Mouse (Mus musculus): Measurements from ENCODE around the gene Ice2. TPM values are rescaled to one million over a fixed set of nuclear protein-coding genes. Genes with fewer than 3 reads are reported as not detected.

Ice2 gene
- polyA plus RNA-seq, 1 experiment from 2014 or later = 15.5 TPM

GRCm38 (mm10) chr9:69430531-69430930 lies 32.8 kb downstream of the Ice2 start:
- Histone ChIP-seq H3K4me1 (replicated peaks) (no peaks in the 10 kb centered on the region), H3K36me3 (0 out of 2 replicates have a peak, but pooled peaks cover 7% of the 10 kb centered on the region), H3K27me3 (replicated peaks) (no peaks in the 10 kb centered on the region), H3K27ac (no peak overlapping the region), H3K9ac (no peak overlapping the region), H3K4me2 (replicated peaks) (no peak overlapping the region), H3K4me3 (replicated peaks) (no peak overlapping the region), H3K9me3 (no peaks in the 10 kb centered on the region)
- ATAC-seq = no peak
- WGBS = 84% methylated on average over 3 of the region's 3 CpGs

- H3K36me3 ChIP-seq = 0 out of 2 replicates have a peak, but pooled peaks cover 7% of the 10 kb centered on the region
- H3K9ac ChIP-seq = no peak overlapping the region
- no peaks in the 10 kb centered on the region for H3K4me1 ChIP-seq (replicated peaks)
- H3K4me3 ChIP-seq (replicated peaks) = no peak overlapping the region
- ATAC-seq = no peak
- no peaks in the 10 kb centered on the region for H3K9me3 ChIP-seq
- H3K4me2 ChIP-seq (replicated peaks) = no peak overlapping the region
- no peak overlapping the region for H3K27ac ChIP-seq
- H3K27me3 ChIP-seq (replicated peaks) = no peaks in the 10 kb centered on the region
- WGBS = 71% methylated on average over 6 of the region's 6 CpGs
Observed at GRCm38 (mm10) chr9:69431863-69432555, 34.3 kb downstream of the Ice2 start.

GRCm38 (mm10) chr9:69435194-69435593 lies 37.5 kb downstream of the Ice2 start:
- Histone ChIP-seq H3K4me1 (replicated peaks) (0 out of 2 replicates have a peak, but pooled peaks cover 4% of the 10 kb centered on the region), H3K27me3 (replicated peaks) (no peaks in the 10 kb centered on the region), H3K9ac (no peak overlapping the region), H3K4me3 (replicated peaks) (no peak overlapping the region), H3K4me2 (replicated peaks) (no peak overlapping the region), H3K36me3 (0 out of 2 replicates have a peak, but pooled peaks cover 4% of the 10 kb centered on the region), H3K9me3 (no peaks in the 10 kb centered on the region), H3K27ac (no peak overlapping the region)
- ATAC-seq = no peak
- 84% methylated on average over 10 of the region's 10 CpGs for WGBS

GRCm38 (mm10) chr9:69435662-69436061 lies 38.0 kb downstream of the Ice2 start:
- no peak overlapping the region for H3K4me2 ChIP-seq (replicated peaks)
- 0 out of 2 replicates have a peak, but pooled peaks cover 4% of the 10 kb centered on the region for H3K36me3 ChIP-seq
- H3K27ac ChIP-seq = no peak overlapping the region
- H3K27me3 ChIP-seq (replicated peaks) = no peaks in the 10 kb centered on the region
- H3K9ac ChIP-seq = no peak overlapping the region
- H3K4me3 ChIP-seq (replicated peaks) = no peak overlapping the region
- 0 out of 2 replicates have a peak, but pooled peaks have one; percentile 36 for ATAC-seq
- H3K9me3 ChIP-seq = no peaks in the 10 kb centered on the region
- H3K4me1 ChIP-seq (replicated peaks) = 0 out of 2 replicates have a peak, but pooled peaks cover 4% of the 10 kb centered on the region

GRCm38 (mm10) chr9:69439805-69440357 lies 42.2 kb downstream of the Ice2 start:
- no peaks in the 10 kb centered on the region for H3K27me3 ChIP-seq (replicated peaks)
- peaks cover 9% of the 10 kb centered on the region; the same call in 1 of the 2 replicates for H3K4me1 ChIP-seq (replicated peaks)
- H3K9ac ChIP-seq = no peak overlapping the region
- 47% methylated on average over 7 of the region's 7 CpGs for WGBS
- no peak for ATAC-seq
- no peak overlapping the region for H3K27ac ChIP-seq
- H3K4me2 ChIP-seq (replicated peaks) = no peak overlapping the region
- H3K9me3 ChIP-seq = no peaks in the 10 kb centered on the region
- H3K4me3 ChIP-seq (replicated peaks) = no peak overlapping the region
- no peaks in the 10 kb centered on the region for H3K36me3 ChIP-seq

- 44% methylated on average over 6 of the region's 6 CpGs for WGBS
- Histone ChIP-seq H3K36me3 (no peaks in the 10 kb centered on the region), H3K4me3 (replicated peaks) (no peak overlapping the region), H3K9ac (no peak overlapping the region), H3K27ac (0 out of 2 replicates have a peak overlapping the region, but pooled peaks have one; percentile 48), H3K4me2 (replicated peaks) (no peak overlapping the region), H3K4me1 (replicated peaks) (peaks cover 9% of the 10 kb centered on the region; the same call in 1 of the 2 replicates), H3K9me3 (no peaks in the 10 kb centered on the region), H3K27me3 (replicated peaks) (no peaks in the 10 kb centered on the region)
- peak; percentile 75 for ATAC-seq
Observed at GRCm38 (mm10) chr9:69442471-69443038, 44.8 kb downstream of the Ice2 start.

- H3K4me1 ChIP-seq (replicated peaks) = peaks cover 9% of the 10 kb centered on the region; the same call in 1 of the 2 replicates
Observed at GRCm38 (mm10) chr9:69443203-69443602, 45.5 kb downstream of the Ice2 start.

GRCm38 (mm10) chr9:69448801-69449200 lies 51.1 kb downstream of the Ice2 start:
- 60% methylated on average over 3 of the region's 3 CpGs for WGBS
- no peak for ATAC-seq
- no peaks in the 10 kb centered on the region for H3K9me3 ChIP-seq

More at GRCm38 (mm10) chr9:69443203-69443602, 45.5 kb downstream of the Ice2 start:
- H3K4me3 ChIP-seq (replicated peaks) = no peak overlapping the region
- H3K9me3 ChIP-seq = no peaks in the 10 kb centered on the region
- H3K9ac ChIP-seq = no peak overlapping the region
- 28% methylated on average over 3 of the region's 3 CpGs for WGBS
- H3K4me2 ChIP-seq (replicated peaks) = no peak overlapping the region
- peak; percentile 75 for ATAC-seq
- no peak overlapping the region for H3K27ac ChIP-seq
- H3K36me3 ChIP-seq = no peaks in the 10 kb centered on the region
- H3K27me3 ChIP-seq (replicated peaks) = no peaks in the 10 kb centered on the region

GRCm38 (mm10) chr9:69450636-69451035 lies 52.9 kb downstream of the Ice2 start:
- WGBS = 79% methylated on average over 9 of the region's 9 CpGs

More at GRCm38 (mm10) chr9:69448801-69449200, 51.1 kb downstream of the Ice2 start:
- Histone ChIP-seq H3K36me3 (no peaks in the 10 kb centered on the region), H3K27ac (no peak overlapping the region), H3K4me2 (replicated peaks) (no peak overlapping the region), H3K4me3 (replicated peaks) (no peak overlapping the region), H3K4me1 (replicated peaks) (peaks cover 5% of the 10 kb centered on the region; the same call in 1 of the 2 replicates), H3K9ac (no peak overlapping the region), H3K27me3 (replicated peaks) (no peaks in the 10 kb centered on the region)

GRCm38 (mm10) chr9:69451886-69452810 lies 54.4 kb downstream of the Ice2 start:
- peaks cover 20% of the 10 kb centered on the region for H3K4me1 ChIP-seq (replicated peaks)
- WGBS = 93% methylated on average over 10 of the region's 10 CpGs
- no peaks in the 10 kb centered on the region for H3K36me3 ChIP-seq
- H3K27me3 ChIP-seq (replicated peaks) = no peaks in the 10 kb centered on the region
- no peak for ATAC-seq
- H3K9me3 ChIP-seq = no peaks in the 10 kb centered on the region
- H3K4me2 ChIP-seq (replicated peaks) = no peak overlapping the region
- H3K9ac ChIP-seq = no peak overlapping the region
- H3K27ac ChIP-seq = 0 out of 2 replicates have a peak overlapping the region, but pooled peaks have one; percentile 92
- H3K4me3 ChIP-seq (replicated peaks) = no peak overlapping the region

More at GRCm38 (mm10) chr9:69450636-69451035, 52.9 kb downstream of the Ice2 start:
- no peaks in the 10 kb centered on the region for H3K36me3 ChIP-seq
- H3K9ac ChIP-seq = no peak overlapping the region
- ATAC-seq = no peak
- H3K27ac ChIP-seq = no peak overlapping the region
- H3K4me3 ChIP-seq (replicated peaks) = no peak overlapping the region
- no peaks in the 10 kb centered on the region for H3K9me3 ChIP-seq
- no peak overlapping the region for H3K4me2 ChIP-seq (replicated peaks)
- H3K4me1 ChIP-seq (replicated peaks) = peaks cover 13% of the 10 kb centered on the region
- H3K27me3 ChIP-seq (replicated peaks) = no peaks in the 10 kb centered on the region

- Histone ChIP-seq H3K9me3 (no peaks in the 10 kb centered on the region), H3K27me3 (replicated peaks) (no peaks in the 10 kb centered on the region), H3K9ac (peak within 1 kb of the TSS; percentile 80), H3K4me1 (replicated peaks) (peaks cover 31% of the 10 kb centered on the region), H3K4me3 (replicated peaks) (peak within 1 kb of the TSS; percentile 71), H3K27ac (peak within 1 kb of the TSS; percentile 92), H3K36me3 (no peaks in the 10 kb centered on the region), H3K4me2 (replicated peaks) (peak within 1 kb of the TSS; percentile 82)
- 6% methylated on average over 36 of the region's 37 CpGs for WGBS
- peak; percentile 89 for ATAC-seq
Observed at GRCm38 (mm10) chr9:69453066-69453900, 55.6 kb downstream of the Ice2 start, which contains the start of gene Anxa2. Gene Anxa2 (plus strand): TSS chr9:69453620.
